Mouse (Mus musculus) bone marrow macrophage, adult 2 months (primary cell): ENCODE data around the gene B3galt5.

Source experiments
- CTCF ChIP-seq: IDR thresholded peaks from 2 replicates; pipeline ENCODE4 v1.5.1; 2012; ENCODE audit warnings: low read depth, mild to moderate bottlenecking, low read length, moderate library complexity
- POLR2A ChIP-seq: IDR thresholded peaks from 2 replicates; pipeline ENCODE4 v1.6.1; 2012; ENCODE audit warnings: mild to moderate bottlenecking, low read depth, low read length, borderline replicate concordance

- TF ChIP-seq POLR2A (no peak), CTCF (no peak)
These were observed 68.8 kb downstream of the B3galt5 start for GRCm38 (mm10) chr16:96304438-96304837.
